Mouse (Mus musculus): Measurements from ENCODE around the gene Afm. TPM values are rescaled to one million over a fixed set of nuclear protein-coding genes. Genes with fewer than 3 reads are reported as not detected.

Gene Afm
- polyA plus RNA-seq, 1 experiment from 2014 or later = 4.7 TPM

DNA sequence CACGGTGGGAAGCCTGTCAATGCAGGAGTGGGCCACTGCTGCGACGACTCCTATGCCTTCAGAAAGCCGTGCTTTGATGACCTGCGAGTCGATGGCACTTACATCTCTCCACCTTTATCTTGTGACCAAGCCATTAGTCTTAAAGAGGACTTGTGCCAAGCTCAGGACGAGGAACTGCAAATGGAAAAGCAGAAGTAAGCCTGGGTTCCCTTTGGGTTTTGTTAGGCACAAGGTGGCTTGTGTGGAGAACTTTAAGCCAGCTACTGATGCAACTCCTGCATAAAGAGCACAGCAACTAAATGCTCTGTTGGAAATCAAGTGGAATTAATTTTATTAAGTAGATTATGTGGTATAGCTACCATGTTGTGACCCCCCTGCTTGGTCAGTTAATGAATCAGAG lies 66.1 kb downstream of the Afm start:
- Histone ChIP-seq H3K27ac (ENCODE audit: low read length) (no peak overlapping the region), H3K4me2 (replicated peaks; ENCODE audit: low read depth, low read length) (no peak overlapping the region), H3K4me1 (ENCODE audit: control insufficient read depth, insufficient read depth, low read length) (no peaks in the 10 kb centered on the region), H3K4me3 (ENCODE audit: low read depth, low read length) (no peak overlapping the region), H3K9me3 (ENCODE audit: control insufficient read depth, low read depth, low read length) (no peaks in the 10 kb centered on the region), H3K27me3 (ENCODE audit: control insufficient read depth, insufficient read depth, low read length) (no peaks in the 10 kb centered on the region), H3K9ac (replicated peaks; ENCODE audit: low read depth, low read length) (no peak overlapping the region), H3K36me3 (ENCODE audit: control insufficient read depth, insufficient read depth, low read length) (no peaks in the 10 kb centered on the region)
- 84% methylated on average over 7 of the region's 7 CpGs for WGBS
- ATAC-seq (ENCODE audit: insufficient number of reproducible peaks, insufficient read depth, low FRiP score, low read depth) = no peak

- H3K4me1 ChIP-seq (ENCODE audit: control insufficient read depth, insufficient read depth, low read length) = no peaks in the 10 kb centered on the region
- ATAC-seq (ENCODE audit: insufficient number of reproducible peaks, insufficient read depth, low FRiP score, low read depth) = no peak
- H3K27ac ChIP-seq (ENCODE audit: low read length) = no peak overlapping the region
- H3K9me3 ChIP-seq (ENCODE audit: control insufficient read depth, low read depth, low read length) = no peaks in the 10 kb centered on the region
- no peak overlapping the region for H3K9ac ChIP-seq (replicated peaks; ENCODE audit: low read depth, low read length)
- H3K36me3 ChIP-seq (ENCODE audit: control insufficient read depth, insufficient read depth, low read length) = no peaks in the 10 kb centered on the region
- 82% methylated on average over 5 of the region's 5 CpGs for WGBS
- no peaks in the 10 kb centered on the region for H3K27me3 ChIP-seq (ENCODE audit: control insufficient read depth, insufficient read depth, low read length)
- no peak overlapping the region for H3K4me3 ChIP-seq (ENCODE audit: low read depth, low read length)
- H3K4me2 ChIP-seq (replicated peaks; ENCODE audit: low read depth, low read length) = no peak overlapping the region
Measured at GRCm38 (mm10) chr5:90586511-90586910, 67.8 kb downstream of the Afm start.

DNA sequence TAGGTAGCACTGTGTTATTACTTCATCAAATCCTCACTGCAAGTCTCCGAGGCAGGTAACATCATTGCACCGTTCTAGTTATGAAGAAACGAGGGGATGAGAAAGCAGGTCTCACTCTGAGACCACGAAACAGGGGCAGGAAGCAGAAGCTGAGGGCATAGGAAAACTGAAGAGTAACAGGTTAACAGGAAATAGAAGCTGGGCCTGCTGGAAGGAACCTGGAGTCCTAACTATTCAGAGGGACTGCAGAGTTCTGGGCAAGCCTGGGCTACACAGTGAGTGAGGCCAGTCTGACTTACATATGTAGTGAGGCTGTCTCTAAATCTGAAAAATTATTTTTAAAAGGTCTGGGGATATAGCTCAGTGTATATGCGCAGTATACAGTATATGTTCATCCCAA lies 69.4 kb downstream of the Afm start:
- Histone ChIP-seq H3K27me3 (ENCODE audit: control insufficient read depth, insufficient read depth, low read length) (no peaks in the 10 kb centered on the region), H3K4me3 (ENCODE audit: low read depth, low read length) (no peak overlapping the region), H3K4me1 (ENCODE audit: control insufficient read depth, insufficient read depth, low read length) (no peaks in the 10 kb centered on the region), H3K36me3 (ENCODE audit: control insufficient read depth, insufficient read depth, low read length) (no peaks in the 10 kb centered on the region), H3K9me3 (ENCODE audit: control insufficient read depth, low read depth, low read length) (no peaks in the 10 kb centered on the region), H3K27ac (ENCODE audit: low read length) (no peak overlapping the region), H3K4me2 (replicated peaks; ENCODE audit: low read depth, low read length) (no peak overlapping the region), H3K9ac (replicated peaks; ENCODE audit: low read depth, low read length) (no peak overlapping the region)
- WGBS = 89% methylated on average over 5 of the region's 5 CpGs
- no peak for ATAC-seq (ENCODE audit: insufficient number of reproducible peaks, insufficient read depth, low FRiP score, low read depth)

DNA sequence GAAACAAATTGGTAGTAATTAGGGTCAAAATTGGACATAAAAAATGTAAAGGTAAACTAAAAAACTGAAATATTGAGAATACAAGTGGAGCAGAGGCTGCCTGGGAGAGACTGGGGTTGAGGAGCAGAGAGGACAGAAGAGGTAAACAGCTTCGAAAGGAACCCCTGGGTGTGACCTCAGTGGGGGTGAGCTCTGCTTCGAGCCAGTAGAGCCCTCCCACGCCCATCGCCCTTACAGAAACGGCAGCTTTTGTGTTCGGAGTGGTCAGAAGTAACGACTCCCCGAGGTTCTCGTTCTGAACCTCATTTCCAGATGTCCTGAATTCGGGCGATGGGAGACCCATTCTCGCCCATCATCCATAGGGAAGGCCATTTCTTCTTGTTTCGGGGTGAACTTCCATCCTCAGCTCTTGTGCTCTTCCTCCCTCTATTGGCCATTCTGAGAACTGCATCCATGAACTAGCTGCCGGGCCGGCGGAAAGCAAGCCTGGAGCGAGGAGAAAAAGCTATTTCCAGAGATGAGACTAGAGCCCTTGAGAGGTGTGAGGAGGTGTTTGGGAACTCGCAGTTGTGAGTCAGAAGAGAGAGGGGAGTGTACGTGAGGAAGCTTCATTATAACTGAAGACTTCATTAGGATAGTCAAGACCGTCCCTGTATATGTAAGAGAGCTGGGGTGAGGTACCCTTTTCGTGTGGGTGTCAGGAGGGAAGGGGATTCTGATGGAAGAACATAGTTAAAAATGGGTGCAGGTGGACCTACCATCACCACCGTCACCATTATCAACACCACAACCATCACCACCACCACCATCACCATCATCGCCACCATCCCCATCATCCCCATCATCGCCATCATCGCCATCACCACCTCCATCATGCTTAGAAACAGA lies 70.2 kb downstream of the Afm start:
- 0 out of 2 replicates have a peak overlapping the region, but pooled peaks have one; percentile 30 for H3K9ac ChIP-seq (replicated peaks; ENCODE audit: low read depth, low read length)
- no peaks in the 10 kb centered on the region for H3K4me1 ChIP-seq (ENCODE audit: control insufficient read depth, insufficient read depth, low read length)
- 24% methylated on average over 25 of the region's 25 CpGs for WGBS

GRCm38 (mm10) chr5:90590676-90591075 lies 71.9 kb downstream of the Afm start:
- Histone ChIP-seq H3K9ac (replicated peaks; ENCODE audit: low read depth, low read length) (no peak overlapping the region), H3K36me3 (ENCODE audit: control insufficient read depth, insufficient read depth, low read length) (no peaks in the 10 kb centered on the region), H3K27ac (ENCODE audit: low read length) (no peak overlapping the region), H3K4me1 (ENCODE audit: control insufficient read depth, insufficient read depth, low read length) (no peaks in the 10 kb centered on the region), H3K4me2 (replicated peaks; ENCODE audit: low read depth, low read length) (no peak overlapping the region), H3K27me3 (ENCODE audit: control insufficient read depth, insufficient read depth, low read length) (no peaks in the 10 kb centered on the region), H3K4me3 (ENCODE audit: low read depth, low read length) (no peak overlapping the region), H3K9me3 (ENCODE audit: control insufficient read depth, low read depth, low read length) (no peaks in the 10 kb centered on the region)
- WGBS = 87% methylated on average over 10 of the region's 10 CpGs
- no peak for ATAC-seq (ENCODE audit: insufficient number of reproducible peaks, insufficient read depth, low FRiP score, low read depth)

More for the DNA sequence above, 70.2 kb downstream of the Afm start:
- peak overlapping the region; percentile 31 for H3K4me3 ChIP-seq (ENCODE audit: low read depth, low read length)
- peak overlapping the region; percentile 64 for H3K4me2 ChIP-seq (replicated peaks; ENCODE audit: low read depth, low read length)
- H3K27ac ChIP-seq (ENCODE audit: low read length) = no peak overlapping the region
- H3K36me3 ChIP-seq (ENCODE audit: control insufficient read depth, insufficient read depth, low read length) = no peaks in the 10 kb centered on the region
- no peaks in the 10 kb centered on the region for H3K27me3 ChIP-seq (ENCODE audit: control insufficient read depth, insufficient read depth, low read length)
- peak; percentile 72; the same call in 1 of the 2 replicates for ATAC-seq (ENCODE audit: insufficient number of reproducible peaks, insufficient read depth, low FRiP score, low read depth)
- no peaks in the 10 kb centered on the region for H3K9me3 ChIP-seq (ENCODE audit: control insufficient read depth, low read depth, low read length)

GRCm38 (mm10) chr5:90591936-90592335 lies 73.2 kb downstream of the Afm start:
- Histone ChIP-seq H3K9ac (replicated peaks; ENCODE audit: low read depth, low read length) (no peak overlapping the region), H3K9me3 (ENCODE audit: control insufficient read depth, low read depth, low read length) (no peaks in the 10 kb centered on the region), H3K4me1 (ENCODE audit: control insufficient read depth, insufficient read depth, low read length) (no peaks in the 10 kb centered on the region), H3K36me3 (ENCODE audit: control insufficient read depth, insufficient read depth, low read length) (no peaks in the 10 kb centered on the region), H3K27me3 (ENCODE audit: control insufficient read depth, insufficient read depth, low read length) (no peaks in the 10 kb centered on the region), H3K4me2 (replicated peaks; ENCODE audit: low read depth, low read length) (no peak overlapping the region), H3K27ac (ENCODE audit: low read length) (no peak overlapping the region), H3K4me3 (ENCODE audit: low read depth, low read length) (no peak overlapping the region)
- no peak for ATAC-seq (ENCODE audit: insufficient number of reproducible peaks, insufficient read depth, low FRiP score, low read depth)
- 79% methylated on average over 6 of the region's 6 CpGs for WGBS

- H3K9me3 ChIP-seq (ENCODE audit: control insufficient read depth, low read depth, low read length) = no peaks in the 10 kb centered on the region
Measured at GRCm38 (mm10) chr5:90594945-90595344, 76.2 kb downstream of the Afm start.

GRCm38 (mm10) chr5:90596155-90596554 lies 77.4 kb downstream of the Afm start:
- H3K4me3 ChIP-seq (ENCODE audit: low read depth, low read length) = no peak overlapping the region
- no peak overlapping the region for H3K9ac ChIP-seq (replicated peaks; ENCODE audit: low read depth, low read length)
- no peaks in the 10 kb centered on the region for H3K36me3 ChIP-seq (ENCODE audit: control insufficient read depth, insufficient read depth, low read length)
- H3K27ac ChIP-seq (ENCODE audit: low read length) = no peak overlapping the region
- H3K4me2 ChIP-seq (replicated peaks; ENCODE audit: low read depth, low read length) = no peak overlapping the region
- 79% methylated on average over 6 of the region's 6 CpGs for WGBS
- H3K4me1 ChIP-seq (ENCODE audit: control insufficient read depth, insufficient read depth, low read length) = no peaks in the 10 kb centered on the region
- H3K9me3 ChIP-seq (ENCODE audit: control insufficient read depth, low read depth, low read length) = no peaks in the 10 kb centered on the region
- no peaks in the 10 kb centered on the region for H3K27me3 ChIP-seq (ENCODE audit: control insufficient read depth, insufficient read depth, low read length)
- ATAC-seq (ENCODE audit: insufficient number of reproducible peaks, insufficient read depth, low FRiP score, low read depth) = no peak

More at GRCm38 (mm10) chr5:90594945-90595344, 76.2 kb downstream of the Afm start:
- Histone ChIP-seq H3K4me2 (replicated peaks; ENCODE audit: low read depth, low read length) (no peak overlapping the region), H3K36me3 (ENCODE audit: control insufficient read depth, insufficient read depth, low read length) (no peaks in the 10 kb centered on the region), H3K9ac (replicated peaks; ENCODE audit: low read depth, low read length) (no peak overlapping the region), H3K27me3 (ENCODE audit: control insufficient read depth, insufficient read depth, low read length) (no peaks in the 10 kb centered on the region), H3K4me1 (ENCODE audit: control insufficient read depth, insufficient read depth, low read length) (no peaks in the 10 kb centered on the region), H3K4me3 (ENCODE audit: low read depth, low read length) (no peak overlapping the region), H3K27ac (ENCODE audit: low read length) (no peak overlapping the region)
- ATAC-seq (ENCODE audit: insufficient number of reproducible peaks, insufficient read depth, low FRiP score, low read depth) = no peak
- WGBS = 79% methylated on average over 13 of the region's 13 CpGs

Data from stomach, embryonic 14.5 days (tissue).